Mouse (Mus musculus): ENCODE results near the gene Dicer1.

Dicer1 gene

GRCm38 (mm10) chr12:104751814-104752765, at the start of gene Dicer1:
Dicer1 (minus strand) TSS chr12:104751952.
- peak; percentile 93 to 98 for DNase-seq (ENCODE audit: low spot score in 2 of 2)

DNA sequence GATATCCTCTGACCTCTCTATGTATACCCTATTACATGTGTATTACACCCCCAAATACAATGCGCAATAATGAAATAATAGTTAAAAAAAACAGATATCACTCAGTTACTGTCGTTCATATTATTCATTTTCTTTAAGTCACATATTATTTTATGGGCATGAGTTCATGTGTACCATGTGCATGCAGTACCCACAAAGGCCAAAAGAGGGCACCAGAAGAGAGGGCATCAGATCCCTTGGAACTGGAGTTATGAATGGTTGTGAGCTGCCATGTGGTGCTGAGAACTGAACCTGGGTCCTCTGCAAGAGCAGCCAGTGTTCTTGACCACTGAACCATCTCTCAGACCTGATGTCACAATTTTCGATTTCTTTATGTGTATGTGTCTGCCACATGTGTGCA, 47.6 kb upstream of the Dicer1 start:
- no peak for DNase-seq (ENCODE audit: low spot score in 2 of 2)

GRCm38 (mm10) chr12:104797905-104798304, 46.2 kb upstream of the Dicer1 start:
- no peak for DNase-seq (ENCODE audit: low spot score in 2 of 2)

- no peak for DNase-seq (ENCODE audit: low spot score in 2 of 2)
These were observed 45.1 kb upstream of the Dicer1 start for GRCm38 (mm10) chr12:104796635-104797378.

DNA sequence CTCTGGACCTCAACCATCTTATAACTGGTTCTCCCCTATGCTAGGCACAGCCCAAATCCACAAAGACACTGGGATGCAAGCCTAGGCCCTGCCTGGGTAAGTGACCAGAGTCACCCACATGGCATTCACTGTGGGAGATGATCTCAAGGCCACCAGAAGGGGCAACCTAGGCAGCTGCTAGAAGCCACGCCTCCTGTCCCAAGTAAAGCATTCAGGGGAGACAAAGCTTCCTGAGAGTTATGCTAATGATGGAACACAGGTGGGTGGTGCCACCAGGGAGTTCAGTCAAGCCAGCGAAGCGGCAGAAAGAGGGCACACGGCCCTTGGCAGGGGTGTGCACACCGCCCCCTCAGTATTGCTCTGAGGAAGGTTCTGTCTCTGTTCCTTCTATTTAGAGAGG, 43.2 kb upstream of the Dicer1 start:
- DNase-seq (ENCODE audit: low spot score in 2 of 2) = no peak

DNA sequence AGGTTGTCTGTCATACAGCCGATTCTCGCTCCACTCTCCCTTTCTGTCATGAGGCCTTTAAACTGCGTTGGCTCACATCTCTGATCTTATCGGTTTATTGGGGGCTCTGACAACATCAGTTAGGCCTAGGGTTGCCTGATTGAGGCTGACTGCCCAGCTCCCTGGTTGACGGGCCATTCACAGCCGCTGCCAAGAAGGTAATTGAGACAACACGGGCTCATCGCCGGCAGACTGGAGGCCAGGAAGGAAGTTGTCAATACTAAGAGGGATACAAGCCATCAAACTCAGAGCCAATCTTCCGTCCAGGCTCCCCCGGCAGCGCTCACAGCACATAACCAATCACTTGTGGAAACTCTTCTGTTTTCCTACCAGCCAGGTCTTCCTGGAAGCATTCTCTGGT, 41.7 kb upstream of the Dicer1 start:
- no peak for DNase-seq (ENCODE audit: low spot score in 2 of 2)

DNA sequence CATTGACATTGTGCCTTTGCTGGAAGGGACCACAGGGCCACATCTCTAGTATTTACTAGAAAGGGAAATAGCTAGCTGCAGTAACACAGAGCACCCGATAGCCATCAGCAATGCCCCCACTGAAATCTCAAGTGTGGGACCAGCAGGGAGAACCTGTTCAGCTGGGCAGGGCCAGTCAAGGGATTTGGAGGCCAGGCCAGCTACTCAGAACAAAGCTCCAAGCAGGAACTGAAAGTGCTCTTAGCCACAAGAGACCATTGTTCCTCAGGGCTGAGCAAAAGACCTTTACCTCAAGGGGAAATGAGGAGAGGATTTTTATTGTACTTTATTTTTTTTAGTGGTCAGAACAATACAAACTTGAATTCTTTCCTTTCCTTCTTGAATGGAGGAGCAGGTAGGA, 25.9 kb upstream of the Dicer1 start:
- DNase-seq (ENCODE audit: low spot score in 2 of 2) = no peak

GRCm38 (mm10) chr12:104771941-104772340, 20.2 kb upstream of the Dicer1 start:
- no peak for DNase-seq (ENCODE audit: low spot score in 2 of 2)

GRCm38 (mm10) chr12:104769201-104769785, 17.5 kb upstream of the Dicer1 start:
- no peak for DNase-seq (ENCODE audit: low spot score in 2 of 2)

GRCm38 (mm10) chr12:104767183-104767582, 15.4 kb upstream of the Dicer1 start:
- no peak for DNase-seq (ENCODE audit: low spot score in 2 of 2)

DNA sequence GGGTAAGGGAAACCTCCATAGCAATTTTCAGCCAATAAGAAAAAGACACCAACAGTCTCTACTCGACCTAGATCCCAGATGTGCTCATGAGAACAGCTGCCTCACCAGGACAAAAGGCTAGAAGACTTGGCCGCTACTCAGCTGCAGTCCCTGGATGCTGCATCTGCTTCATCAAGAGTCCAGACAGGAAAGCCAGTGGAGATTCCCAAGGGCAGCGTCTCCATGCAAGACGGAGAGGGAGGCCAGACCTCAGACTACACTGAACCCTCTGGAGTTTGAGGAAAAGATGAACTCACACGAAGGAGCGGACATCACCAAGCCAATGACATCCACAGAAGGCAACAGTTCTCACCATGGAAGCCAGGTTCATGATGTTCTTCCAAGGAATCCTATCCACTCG, 14.0 kb upstream of the Dicer1 start:
- no peak for DNase-seq (ENCODE audit: low spot score in 2 of 2)

- no peak for DNase-seq (ENCODE audit: low spot score in 2 of 2)
These were observed 13.4 kb upstream of the Dicer1 start for GRCm38 (mm10) chr12:104765116-104765515.

- no peak for DNase-seq (ENCODE audit: low spot score in 2 of 2)
These were observed 12.2 kb upstream of the Dicer1 start for GRCm38 (mm10) chr12:104763918-104764317.

GRCm38 (mm10) chr12:104761411-104761810, 9.7 kb upstream of the Dicer1 start:
- DNase-seq (ENCODE audit: low spot score in 2 of 2) = no peak

DNA sequence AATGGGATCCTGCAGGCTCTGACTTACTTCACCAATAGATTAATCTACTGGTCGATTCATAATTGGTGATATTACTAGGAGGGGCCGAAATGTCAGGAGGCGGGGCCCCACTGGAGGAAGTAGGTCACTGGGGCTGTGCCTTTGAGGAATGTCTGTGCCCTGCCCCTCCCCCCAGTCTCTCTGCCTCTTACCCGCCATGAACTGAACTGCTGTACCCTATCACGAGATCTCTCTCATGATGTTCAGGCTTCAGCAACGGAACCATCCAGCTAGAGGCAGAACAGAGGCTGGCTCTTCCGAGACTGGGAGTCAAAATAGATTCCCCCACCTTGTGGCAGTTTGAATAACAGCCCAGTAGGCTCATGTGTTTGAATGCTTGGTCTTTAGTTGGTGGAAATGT, 6.3 kb upstream of the Dicer1 start:
- DNase-seq (ENCODE audit: low spot score in 2 of 2) = no peak

GRCm38 (mm10) chr12:104753686-104754085, 1.9 kb upstream of the Dicer1 start:
- no peak for DNase-seq (ENCODE audit: low spot score in 2 of 2)

GRCm38 (mm10) chr12:104751331-104751813, 380 bp downstream of the Dicer1 start:
- DNase-seq (ENCODE audit: low spot score in 2 of 2) = peak; percentile 22 to 26

GRCm38 (mm10) chr12:104748946-104749345, 2.8 kb downstream of the Dicer1 start:
- DNase-seq (ENCODE audit: low spot score in 2 of 2) = no peak

- DNase-seq (ENCODE audit: low spot score in 2 of 2) = no peak
These were observed 4.5 kb downstream of the Dicer1 start for GRCm38 (mm10) chr12:104747252-104747651.

DNA sequence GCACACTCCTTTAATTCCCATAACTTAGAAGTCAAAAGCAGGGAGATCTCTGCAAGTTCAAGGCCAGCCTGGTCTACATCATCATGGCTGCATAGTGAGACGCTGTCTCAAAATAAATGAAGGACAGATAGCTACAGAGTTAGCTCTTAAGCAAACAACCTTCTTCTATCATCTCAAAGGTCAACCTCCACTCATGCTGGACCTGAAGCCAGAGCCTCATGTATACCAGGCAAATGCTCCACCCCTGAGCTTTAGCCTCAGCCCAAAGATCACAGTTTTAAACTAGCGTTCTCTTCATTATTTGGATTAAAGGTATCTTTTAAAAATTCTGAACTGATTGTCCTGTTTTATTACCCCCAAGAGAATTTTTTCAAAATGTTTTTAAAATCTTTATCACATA, 5.2 kb downstream of the Dicer1 start:
- no peak for DNase-seq (ENCODE audit: low spot score in 2 of 2)

GRCm38 (mm10) chr12:104743687-104744086, 8.1 kb downstream of the Dicer1 start:
- DNase-seq (ENCODE audit: low spot score in 2 of 2) = no peak

DNA sequence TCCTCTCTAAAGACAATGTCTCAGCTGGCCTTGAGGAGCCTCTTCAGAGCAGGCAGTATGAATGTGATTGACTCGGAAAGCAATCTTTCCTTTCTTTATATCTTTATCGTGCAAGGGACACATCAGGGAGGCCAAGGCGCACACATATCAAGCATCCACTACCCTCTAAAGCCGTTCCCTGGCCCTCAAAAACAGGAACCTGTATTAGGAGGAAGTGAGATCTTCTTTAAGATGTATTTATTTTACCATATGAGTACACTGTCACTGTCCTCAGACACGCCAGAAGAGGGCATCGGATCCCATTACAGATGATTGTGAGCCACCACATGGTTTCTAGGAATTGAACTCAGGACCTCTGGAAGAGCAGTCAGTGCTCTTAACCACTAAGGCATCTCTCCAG, 9.5 kb downstream of the Dicer1 start:
- DNase-seq (ENCODE audit: low spot score in 2 of 2) = no peak
